Comparison of ENCODE assay signal across 21 mouse cellular contexts in genomic region chr16:91172510-91172909, GRCm38 (mm10). TPM values are rescaled to one million over a fixed set of nuclear protein-coding genes. Genes with fewer than 3 reads are reported as not detected.
DNase-seq lines count a peak whose midpoint lies in the region; ATAC-seq and TF ChIP-seq lines count a peak whose summit lies in the region.
"Had no signal": no experiment of that assay in that cellular context is flagged by ENCODE, and none has a peak within 500 bp of the region (broad histone marks: within the 10 kb centered on the region; RNA-seq: fewer than 3 reads in every experiment).

No protein-coding gene starts in this region.

- no peak overlapping the region for H3K4me2 ChIP-seq in midbrain, embryonic 11.5 days
- H3K4me2 ChIP-seq in midbrain, postnatal 0 days (ENCODE audit: low read depth, low read length, poor library complexity, severe bottlenecking), result no peak overlapping the region
- H3K4me2 ChIP-seq in forebrain, embryonic 12.5 days, result peak overlapping the region; percentile 29
- peak overlapping the region; percentile 25; the same call in 1 of the 2 replicates for H3K4me2 ChIP-seq in forebrain, embryonic 16.5 days (ENCODE audit: low read length)
- no peak overlapping the region for H3K4me2 ChIP-seq in liver, embryonic 11.5 days
- H3K4me2 ChIP-seq: heart, embryonic 11.5 days; heart, embryonic 15.5 days; hindbrain, embryonic 15.5 days had no signal

- H3K4me3 ChIP-seq in midbrain, embryonic 11.5 days (ENCODE audit: low read depth, low read length), result no peak overlapping the region
- no peak overlapping the region for H3K4me3 ChIP-seq in midbrain, postnatal 0 days (ENCODE audit: low read depth, low read length)
- H3K4me3 ChIP-seq in forebrain, embryonic 12.5 days (replicated peaks), result no peak overlapping the region
- no peak overlapping the region for H3K4me3 ChIP-seq in forebrain, embryonic 16.5 days (replicated peaks; ENCODE audit: low read length)
- no peak overlapping the region for H3K4me3 ChIP-seq in liver, embryonic 11.5 days (ENCODE audit: low read depth, low read length)
- H3K4me3 ChIP-seq: embryonic facial prominence, embryonic 10.5 days; heart, adult 2 months; heart, embryonic 15.5 days; hindbrain, embryonic 15.5 days had no signal

- no peaks in the 10 kb centered on the region for H3K36me3 ChIP-seq in midbrain, embryonic 11.5 days (ENCODE audit: control insufficient read depth, insufficient read depth, low read length)
- H3K36me3 ChIP-seq in midbrain, postnatal 0 days (ENCODE audit: insufficient read depth, low read length), result no peaks in the 10 kb centered on the region
- no peaks in the 10 kb centered on the region for H3K36me3 ChIP-seq in forebrain, embryonic 12.5 days (replicated peaks)
- H3K36me3 ChIP-seq in forebrain, embryonic 16.5 days (ENCODE audit: control insufficient read depth, insufficient read depth), result no peaks in the 10 kb centered on the region
- no peaks in the 10 kb centered on the region for H3K36me3 ChIP-seq in liver, embryonic 11.5 days (ENCODE audit: control insufficient read depth, insufficient read depth, low read length)
- H3K36me3 ChIP-seq: embryonic facial prominence, embryonic 10.5 days; heart, embryonic 15.5 days; hindbrain, embryonic 15.5 days had no signal

- DNase-seq in midbrain, embryonic 11.5 days (ENCODE audit: low spot score, missing footprints), result peak; percentile 88
- DNase-seq in midbrain, postnatal 0 days (ENCODE audit: low spot score), result no peak
- peak; percentile 80 for DNase-seq in brain, embryonic 14.5 days (ENCODE audit: low read depth)
- no peak for DNase-seq in liver, embryonic 11.5 days (ENCODE audit: low spot score)
- DNase-seq: adrenal gland, postnatal 14 days; cerebellum, adult 2 months; gastrocnemius, postnatal 14 days; heart, adult 2 months; heart, postnatal 14 days had no signal

- TF ChIP-seq POLR2A in brain, embryonic 14.5 days (IDR thresholded peaks at IDR 0.05; ENCODE audit: borderline replicate concordance, extremely low read depth, insufficient read depth, insufficient read length, poor library complexity, severe bottlenecking), result no peak

- WGBS in midbrain, embryonic 11.5 days, result 56% methylated on average over 9 of the region's 9 CpGs
- WGBS in midbrain, postnatal 0 days, result 37% methylated on average over 9 of the region's 9 CpGs
- WGBS in forebrain, embryonic 12.5 days, result 8% methylated on average over 9 of the region's 9 CpGs
- 7% methylated on average over 9 of the region's 9 CpGs for WGBS in forebrain, embryonic 16.5 days
- 81% methylated on average over 9 of the region's 9 CpGs for WGBS in liver, embryonic 11.5 days

- no peaks in the 10 kb centered on the region for H3K9me3 ChIP-seq in midbrain, embryonic 11.5 days (ENCODE audit: control insufficient read depth, low read length)
- H3K9me3 ChIP-seq in midbrain, postnatal 0 days (ENCODE audit: low read length), result no peaks in the 10 kb centered on the region
- H3K9me3 ChIP-seq in forebrain, embryonic 12.5 days, result no peaks in the 10 kb centered on the region
- H3K9me3 ChIP-seq in forebrain, embryonic 16.5 days (ENCODE audit: control insufficient read depth, low read length), result no peaks in the 10 kb centered on the region
- no peaks in the 10 kb centered on the region for H3K9me3 ChIP-seq in liver, embryonic 11.5 days (ENCODE audit: control insufficient read depth, low read length)
- H3K9me3 ChIP-seq: embryonic facial prominence, embryonic 10.5 days; heart, embryonic 15.5 days; hindbrain, embryonic 15.5 days had no signal

- no peak for TF ChIP-seq CTCF in midbrain, postnatal 0 days (IDR thresholded peaks at IDR 0.05)
- no peak for TF ChIP-seq CTCF in brain, embryonic 14.5 days (IDR thresholded peaks at IDR 0.05; ENCODE audit: borderline replicate concordance, extremely low read depth, insufficient read depth, insufficient read length)

- no peak overlapping the region for H3K27ac ChIP-seq in midbrain, embryonic 11.5 days (ENCODE audit: low read depth, low read length)
- H3K27ac ChIP-seq in midbrain, postnatal 0 days (ENCODE audit: low read depth, low read length), result no peak overlapping the region
- H3K27ac ChIP-seq in forebrain, embryonic 12.5 days, result peak overlapping the region; percentile 71
- 0 out of 2 replicates have a peak overlapping the region, but pooled peaks have one; percentile 20 for H3K27ac ChIP-seq in forebrain, embryonic 16.5 days (ENCODE audit: low read length)
- H3K27ac ChIP-seq in liver, embryonic 11.5 days (ENCODE audit: low read depth, low read length), result no peak overlapping the region
- H3K27ac ChIP-seq: embryonic facial prominence, embryonic 10.5 days; heart, adult 2 months; heart, embryonic 15.5 days; hindbrain, embryonic 15.5 days had no signal

- peaks cover 35% of the 10 kb centered on the region for H3K4me1 ChIP-seq in midbrain, embryonic 11.5 days (ENCODE audit: control insufficient read depth, insufficient read depth, low read length)
- H3K4me1 ChIP-seq in midbrain, postnatal 0 days (ENCODE audit: insufficient read depth, low read length), result no peaks in the 10 kb centered on the region
- peaks cover 69% of the 10 kb centered on the region for H3K4me1 ChIP-seq in forebrain, embryonic 12.5 days
- H3K4me1 ChIP-seq in forebrain, embryonic 16.5 days (replicated peaks; ENCODE audit: control insufficient read depth, insufficient read depth, low read length), result peaks cover 46% of the 10 kb centered on the region
- peaks cover 6% of the 10 kb centered on the region for H3K4me1 ChIP-seq in liver, embryonic 11.5 days (replicated peaks; ENCODE audit: control insufficient read depth, insufficient read depth, low read length)

- peaks cover 68% of the 10 kb centered on the region for H3K27me3 ChIP-seq in midbrain, embryonic 11.5 days (ENCODE audit: control insufficient read depth, insufficient read depth, low read length)
- H3K27me3 ChIP-seq in midbrain, postnatal 0 days (ENCODE audit: insufficient read depth, low read length), result peaks cover 39% of the 10 kb centered on the region
- H3K27me3 ChIP-seq in forebrain, embryonic 12.5 days, result peaks cover 71% of the 10 kb centered on the region
- H3K27me3 ChIP-seq in forebrain, embryonic 16.5 days (replicated peaks; ENCODE audit: control insufficient read depth, insufficient read depth, low read length), result peaks cover 32% of the 10 kb centered on the region
- H3K27me3 ChIP-seq in liver, embryonic 11.5 days (replicated peaks; ENCODE audit: control insufficient read depth, insufficient read depth, low read length), result peaks cover 3% of the 10 kb centered on the region; the same call in 1 of the 2 replicates

- no peak overlapping the region for H3K9ac ChIP-seq in midbrain, embryonic 11.5 days (ENCODE audit: low read length)
- no peak overlapping the region for H3K9ac ChIP-seq in midbrain, postnatal 0 days (replicated peaks; ENCODE audit: low read length, poor library complexity, severe bottlenecking)
- no peak overlapping the region for H3K9ac ChIP-seq in forebrain, embryonic 12.5 days
- no peak overlapping the region for H3K9ac ChIP-seq in forebrain, embryonic 16.5 days (replicated peaks; ENCODE audit: low read depth, low read length)
- no peak overlapping the region for H3K9ac ChIP-seq in liver, embryonic 11.5 days (ENCODE audit: low read depth, low read length)
- H3K9ac ChIP-seq: heart, embryonic 15.5 days; hindbrain, embryonic 15.5 days had no signal

- ATAC-seq in midbrain, embryonic 11.5 days (ENCODE audit: low FRiP score), result no peak
- ATAC-seq in midbrain, postnatal 0 days (ENCODE audit: low FRiP score), result no peak
- no peak; the same call in 1 of the 2 replicates for ATAC-seq in forebrain, embryonic 12.5 days (ENCODE audit: low FRiP score)
- no peak for ATAC-seq in forebrain, embryonic 16.5 days
- no peak for ATAC-seq in liver, embryonic 11.5 days (replicated peaks; ENCODE audit: low FRiP score)
- ATAC-seq: activated CD4-positive, CD25-positive, alpha-beta regulatory T cell, adult 4 months; Patski had no signal

RNA-seq across cellular contexts. Expression of gene Olig2, which starts 52.7 kb away (rescaled TPM):
- polyA plus RNA-seq in midbrain, embryonic 11.5 days (2014; fragmentation: Nextera tagmentation; extraction: Ambion mirVana), result 6.8 and 7.5 TPM in 2 replicates
- 36.0 and 58.4 TPM in 2 replicates for total RNA-seq in midbrain, postnatal 0 days (2014; rRNA removed)
- 13.3 and 15.7 TPM in 2 replicates for polyA plus RNA-seq in midbrain, postnatal 0 days (2015; fragmentation: Nextera tagmentation; extraction: Ambion mirVana)
- polyA plus RNA-seq in brain, embryonic 14.5 days (2012; rRNA removed), result 25.1 and 26.7 TPM in 2 replicates
- polyA plus RNA-seq in forebrain, embryonic 12.5 days (2016; fragmentation: Nextera tagmentation; extraction: Ambion mirVana), result 20.8 and 28.1 TPM in 2 replicates
- 4.7 and 5.7 TPM in 2 replicates for polyA plus RNA-seq in forebrain, embryonic 16.5 days (2015; fragmentation: Nextera tagmentation; extraction: Ambion mirVana)
- not detected in 2 replicates for polyA plus RNA-seq in liver, embryonic 11.5 days (2014; fragmentation: Nextera tagmentation; extraction: Ambion mirVana)
- total RNA-seq: adrenal gland, adult 18-20 months; adrenal gland, postnatal 14 days; CH12.LX; gastrocnemius, adult 18-20 months; gastrocnemius, postnatal 14 days; heart, adult 2 months; heart, postnatal 14 days had no signal
- polyA plus RNA-seq: activated CD4-positive, CD25-positive, alpha-beta regulatory T cell, adult 4 months; gonadal fat pad, adult 2 months; heart, adult 2 months; heart, embryonic 15.5 days; Patski had no signal

Comparison
In these comparisons a context has a peak if more than half of its experiments do, and no peak if none do; other contexts are left out.
1. DNase-seq: peak in midbrain, embryonic 11.5 days (single experiment) and brain, embryonic 14.5 days (single experiment); none in midbrain, postnatal 0 days (single experiment) and liver, embryonic 11.5 days (single experiment).
2. H3K27ac ChIP-seq: peak in forebrain, embryonic 12.5 days (single experiment) and forebrain, embryonic 16.5 days (single experiment); none in midbrain, embryonic 11.5 days (single experiment), midbrain, postnatal 0 days (single experiment) and liver, embryonic 11.5 days (single experiment).
3. H3K4me2 ChIP-seq: peak in forebrain, embryonic 12.5 days (single experiment) and forebrain, embryonic 16.5 days (single experiment); none in midbrain, embryonic 11.5 days (single experiment), midbrain, postnatal 0 days (single experiment) and liver, embryonic 11.5 days (single experiment).